Comparison of ENCODE assay signal across 20 mouse cellular contexts in the genomic region with DNA sequence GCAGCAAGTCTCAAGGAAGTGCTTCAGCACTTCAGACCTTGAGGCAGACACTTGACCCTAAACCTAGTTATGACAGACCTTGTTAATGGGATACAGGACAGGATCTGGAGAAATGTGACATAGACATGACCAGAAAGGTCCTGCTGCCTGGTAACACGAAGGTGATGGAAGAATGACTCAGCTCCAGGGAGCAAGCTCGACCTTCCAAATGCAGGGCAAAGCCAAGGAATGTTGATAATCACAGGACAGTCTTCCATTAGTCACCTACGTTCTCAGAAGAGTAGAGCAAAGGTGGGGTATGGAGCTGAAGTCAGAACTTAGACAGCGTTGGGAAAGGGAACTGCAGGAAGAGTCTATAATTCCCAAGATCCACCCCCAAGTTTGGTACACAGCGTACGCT. TPM values are rescaled to one million over a fixed set of nuclear protein-coding genes. Genes with fewer than 3 reads are reported as not detected.
DNase-seq lines count a peak whose midpoint lies in the region; ATAC-seq and TF ChIP-seq lines count a peak whose summit lies in the region.
"Had no signal": no experiment of that assay in that cellular context is flagged by ENCODE, and none has a peak within 500 bp of the region (broad histone marks: within the 10 kb centered on the region; RNA-seq: fewer than 3 reads in every experiment).

No protein-coding gene starts in this region.

- TF ChIP-seq CTCF in stomach, postnatal 0 days (IDR thresholded peaks at IDR 0.05; ENCODE audit: low read depth) = no peak

- H3K9ac ChIP-seq in limb, embryonic 15.5 days = no peak overlapping the region
- H3K9ac ChIP-seq in embryonic facial prominence, embryonic 15.5 days = no peak overlapping the region
- no peak overlapping the region for H3K9ac ChIP-seq in stomach, postnatal 0 days (ENCODE audit: low read length)
- H3K9ac ChIP-seq in liver, embryonic 12.5 days = no peak overlapping the region
- H3K9ac ChIP-seq: forebrain, embryonic 15.5 days; heart, embryonic 13.5 days; hindbrain, embryonic 15.5 days had no signal

- no peak overlapping the region for H3K4me3 ChIP-seq in limb, embryonic 15.5 days
- no peak overlapping the region for H3K4me3 ChIP-seq in limb, embryonic 10.5 days
- H3K4me3 ChIP-seq in embryonic facial prominence, embryonic 15.5 days (replicated peaks) = no peak overlapping the region
- H3K4me3 ChIP-seq in stomach, postnatal 0 days (ENCODE audit: low read depth, low read length) = no peak overlapping the region
- H3K4me3 ChIP-seq in liver, embryonic 12.5 days = no peak overlapping the region
- H3K4me3 ChIP-seq: erythroblast, embryonic 14.5 days; forebrain, embryonic 15.5 days; heart, embryonic 13.5 days; hindbrain, embryonic 15.5 days had no signal

- H3K9me3 ChIP-seq in limb, embryonic 15.5 days = no peaks in the 10 kb centered on the region
- no peaks in the 10 kb centered on the region for H3K9me3 ChIP-seq in limb, embryonic 10.5 days (replicated peaks)
- no peaks in the 10 kb centered on the region for H3K9me3 ChIP-seq in embryonic facial prominence, embryonic 15.5 days (replicated peaks)
- no peaks in the 10 kb centered on the region for H3K9me3 ChIP-seq in stomach, postnatal 0 days (ENCODE audit: control insufficient read depth, low read length)
- no peaks in the 10 kb centered on the region for H3K9me3 ChIP-seq in liver, embryonic 12.5 days (replicated peaks)
- H3K9me3 ChIP-seq: forebrain, embryonic 15.5 days; heart, embryonic 13.5 days; hindbrain, embryonic 15.5 days had no signal

- no peak for TF ChIP-seq EP300 in stomach, postnatal 0 days (optimal IDR thresholded peaks at IDR 0.05)

- peak overlapping the region; percentile 34; the same call in 1 of the 2 replicates for H3K27ac ChIP-seq in limb, embryonic 15.5 days
- H3K27ac ChIP-seq in limb, embryonic 10.5 days = no peak overlapping the region
- peak overlapping the region; percentile 25; the same call in 1 of the 2 replicates for H3K27ac ChIP-seq in embryonic facial prominence, embryonic 15.5 days (replicated peaks)
- no peak overlapping the region for H3K27ac ChIP-seq in stomach, postnatal 0 days (replicated peaks)
- H3K27ac ChIP-seq in liver, embryonic 12.5 days = no peak overlapping the region
- H3K27ac ChIP-seq: forebrain, embryonic 15.5 days; heart, embryonic 13.5 days; hindbrain, embryonic 15.5 days; kidney, postnatal 0 days had no signal

- peak; percentile 32 for DNase-seq in adrenal gland, adult 8-10 months
- no peak for DNase-seq in adrenal gland, postnatal 10 days
- no peak for DNase-seq in limb, embryonic 10.5 days (ENCODE audit: low spot score)
- DNase-seq in stomach, postnatal 0 days (ENCODE audit: low spot score) = no peak
- no peak for DNase-seq in gastrocnemius, postnatal 10 days
- DNase-seq: cerebellum, adult 11 months; cerebellum, adult 9-10 months; cerebellum, postnatal 25 days; heart, postnatal 36 days; kidney, adult 9 months had no signal

- WGBS in limb, embryonic 15.5 days = 66% methylated on average over 6 of the region's 6 CpGs
- WGBS in limb, embryonic 10.5 days = 84% methylated on average over 6 of the region's 6 CpGs
- 62% methylated on average over 6 of the region's 6 CpGs for WGBS in embryonic facial prominence, embryonic 15.5 days
- 56% methylated on average over 6 of the region's 6 CpGs for WGBS in stomach, postnatal 0 days
- 64% methylated on average over 6 of the region's 6 CpGs for WGBS in liver, embryonic 12.5 days (ENCODE audit: insufficient replicate concordance)

- H3K27me3 ChIP-seq in limb, embryonic 15.5 days = no peaks in the 10 kb centered on the region
- no peaks in the 10 kb centered on the region for H3K27me3 ChIP-seq in limb, embryonic 10.5 days (ENCODE audit: low read depth, poor library complexity, severe bottlenecking)
- no peaks in the 10 kb centered on the region for H3K27me3 ChIP-seq in embryonic facial prominence, embryonic 15.5 days
- no peaks in the 10 kb centered on the region for H3K27me3 ChIP-seq in stomach, postnatal 0 days (ENCODE audit: control insufficient read depth, insufficient read depth, low read length)
- H3K27me3 ChIP-seq in liver, embryonic 12.5 days (replicated peaks) = no peaks in the 10 kb centered on the region
- H3K27me3 ChIP-seq: forebrain, embryonic 15.5 days; heart, embryonic 13.5 days; hindbrain, embryonic 15.5 days had no signal

- H3K4me2 ChIP-seq in limb, embryonic 15.5 days = no peak overlapping the region
- H3K4me2 ChIP-seq in embryonic facial prominence, embryonic 15.5 days (replicated peaks) = no peak overlapping the region
- H3K4me2 ChIP-seq in stomach, postnatal 0 days (replicated peaks; ENCODE audit: low read depth) = no peak overlapping the region
- H3K4me2 ChIP-seq in liver, embryonic 12.5 days = no peak overlapping the region
- H3K4me2 ChIP-seq: forebrain, embryonic 15.5 days; heart, embryonic 13.5 days; hindbrain, embryonic 15.5 days had no signal

- no peaks in the 10 kb centered on the region for H3K36me3 ChIP-seq in limb, embryonic 15.5 days
- no peaks in the 10 kb centered on the region for H3K36me3 ChIP-seq in limb, embryonic 10.5 days
- no peaks in the 10 kb centered on the region for H3K36me3 ChIP-seq in embryonic facial prominence, embryonic 15.5 days
- no peaks in the 10 kb centered on the region for H3K36me3 ChIP-seq in stomach, postnatal 0 days (ENCODE audit: control insufficient read depth, insufficient read depth, low read length)
- H3K36me3 ChIP-seq in liver, embryonic 12.5 days = no peaks in the 10 kb centered on the region
- H3K36me3 ChIP-seq: forebrain, embryonic 15.5 days; heart, embryonic 13.5 days; hindbrain, embryonic 15.5 days had no signal

- no peaks in the 10 kb centered on the region for H3K4me1 ChIP-seq in limb, embryonic 15.5 days
- no peaks in the 10 kb centered on the region for H3K4me1 ChIP-seq in limb, embryonic 10.5 days
- peaks cover 5% of the 10 kb centered on the region; the same call in 1 of the 2 replicates for H3K4me1 ChIP-seq in embryonic facial prominence, embryonic 15.5 days
- no peaks in the 10 kb centered on the region for H3K4me1 ChIP-seq in stomach, postnatal 0 days (replicated peaks; ENCODE audit: control insufficient read depth, insufficient read depth)
- H3K4me1 ChIP-seq in liver, embryonic 12.5 days = no peaks in the 10 kb centered on the region
- H3K4me1 ChIP-seq: forebrain, embryonic 15.5 days had no signal

- ATAC-seq in limb, embryonic 15.5 days (ENCODE audit: insufficient number of reproducible peaks, low FRiP score, low TSS enrichment, low read depth) = no peak
- ATAC-seq in embryonic facial prominence, embryonic 15.5 days (ENCODE audit: insufficient number of reproducible peaks, low FRiP score, low TSS enrichment, low read depth) = no peak
- ATAC-seq in stomach, postnatal 0 days (ENCODE audit: low FRiP score, low TSS enrichment) = peak; percentile 67; the same call in 1 of the 2 replicates
- no peak for ATAC-seq in liver, embryonic 12.5 days
- ATAC-seq: forebrain, embryonic 15.5 days; intestine, postnatal 0 days had no signal

RNA-seq across cellular contexts. Expression of a gene that starts 6.3 kb away (rescaled TPM):
- total RNA-seq in adrenal gland, adult 8-10 months (2022) = 10 to 100 TPM; 61.1 to 71.2 (median 65.2) TPM
- total RNA-seq in adrenal gland, postnatal 10 days (2021) = 10 to 100 TPM; 56.7 to 58.2 TPM
- polyA plus RNA-seq in limb, embryonic 15.5 days (2015; fragmentation: Nextera tagmentation; extraction: Ambion mirVana) = 93.8 and 101 TPM in 2 replicates
- 77.8 and 93.5 TPM in 2 replicates for polyA plus RNA-seq in limb, embryonic 10.5 days (2016; fragmentation: Nextera tagmentation; extraction: Ambion mirVana)
- polyA plus RNA-seq in embryonic facial prominence, embryonic 15.5 days (2015; fragmentation: Nextera tagmentation; extraction: Ambion mirVana) = 86.3 and 100 TPM in 2 replicates
- polyA plus RNA-seq in stomach, postnatal 0 days (2015; fragmentation: Nextera tagmentation; extraction: Ambion mirVana) = 30.0 and 30.4 TPM in 2 replicates
- 10 to 100 TPM; 29.7 to 36.4 TPM for total RNA-seq in gastrocnemius, postnatal 10 days (2021)
- polyA plus RNA-seq in liver, embryonic 12.5 days (2016; fragmentation: Nextera tagmentation; extraction: Ambion mirVana) = 33.3 and 34.1 TPM in 2 replicates

RNA-seq across cellular contexts. Expression of a gene that starts 42.6 kb away (rescaled TPM):
- 10 to 100 TPM in 2 of 4 experiments, 1 to 10 TPM in 2; 7.0 to 10.7 (median 9.8) TPM for total RNA-seq in adrenal gland, adult 8-10 months (2022)
- 1 to 10 TPM; 3.3 to 7.9 TPM for total RNA-seq in adrenal gland, postnatal 10 days (2021)
- polyA plus RNA-seq in limb, embryonic 15.5 days (2015; fragmentation: Nextera tagmentation; extraction: Ambion mirVana) = 14.7 and 14.8 TPM in 2 replicates
- polyA plus RNA-seq in limb, embryonic 10.5 days (2016; fragmentation: Nextera tagmentation; extraction: Ambion mirVana) = 13.3 and 14.4 TPM in 2 replicates
- polyA plus RNA-seq in embryonic facial prominence, embryonic 15.5 days (2015; fragmentation: Nextera tagmentation; extraction: Ambion mirVana) = 13.1 and 16.7 TPM in 2 replicates
- 5.7 and 7.0 TPM in 2 replicates for polyA plus RNA-seq in stomach, postnatal 0 days (2015; fragmentation: Nextera tagmentation; extraction: Ambion mirVana)
- 1 to 10 TPM; 1.3 to 3.4 TPM for total RNA-seq in gastrocnemius, postnatal 10 days (2021)
- 4.6 and 6.9 TPM in 2 replicates for polyA plus RNA-seq in liver, embryonic 12.5 days (2016; fragmentation: Nextera tagmentation; extraction: Ambion mirVana)
- polyA plus RNA-seq: brain, embryonic 14.5 days; erythroblast, embryonic 14.5 days had no signal

Comparison
In these comparisons a context has a peak if more than half of its experiments do, and no peak if none do; other contexts are left out.
1. H3K27ac ChIP-seq: peak in limb, embryonic 15.5 days (single experiment) and embryonic facial prominence, embryonic 15.5 days (single experiment); none in limb, embryonic 10.5 days (single experiment), stomach, postnatal 0 days (single experiment) and liver, embryonic 12.5 days (single experiment).